Mouse (Mus musculus): ENCODE results near the gene Slc25a21. TPM values are rescaled to one million over a fixed set of nuclear protein-coding genes. Genes with fewer than 3 reads are reported as not detected.

The Slc25a21 gene
- polyA plus RNA-seq, 1 experiment = not detected

DNA sequence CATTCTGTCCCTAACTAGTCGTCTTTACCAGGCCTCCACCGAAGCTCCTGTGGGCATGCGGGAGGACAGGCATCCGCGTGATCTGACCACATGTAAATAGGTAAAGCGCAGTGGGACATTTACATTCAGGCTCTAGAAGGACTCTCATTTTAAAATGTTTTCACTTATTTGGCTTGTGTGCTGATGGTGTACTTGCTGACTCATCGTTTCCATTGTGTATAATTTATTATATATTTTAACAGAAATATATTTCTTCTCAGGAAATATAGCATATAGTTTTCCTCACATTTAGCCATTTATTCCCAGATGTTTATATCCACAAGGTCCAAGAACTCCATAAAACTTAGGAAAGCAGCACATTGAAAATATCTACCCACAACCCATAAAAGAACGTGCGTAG is 526.5 kb downstream of the Slc25a21 start:
- Histone ChIP-seq H3K27ac (ENCODE audit: insufficient read depth, low read depth, low read length) (no peak overlapping the region), H3K4me3 (ENCODE audit: insufficient read depth, low read length) (no peak overlapping the region), H3K4me1 (ENCODE audit: control insufficient read depth, insufficient read depth, low read length) (no peaks in the 10 kb centered on the region)
- no peak for TF ChIP-seq CTCF (IDR thresholded peaks at IDR 0.05; ENCODE audit: low read depth, low read length)
- no peak for TF ChIP-seq POLR2A (IDR thresholded peaks at IDR 0.05; ENCODE audit: borderline replicate concordance, low read depth, low read length)

DNA sequence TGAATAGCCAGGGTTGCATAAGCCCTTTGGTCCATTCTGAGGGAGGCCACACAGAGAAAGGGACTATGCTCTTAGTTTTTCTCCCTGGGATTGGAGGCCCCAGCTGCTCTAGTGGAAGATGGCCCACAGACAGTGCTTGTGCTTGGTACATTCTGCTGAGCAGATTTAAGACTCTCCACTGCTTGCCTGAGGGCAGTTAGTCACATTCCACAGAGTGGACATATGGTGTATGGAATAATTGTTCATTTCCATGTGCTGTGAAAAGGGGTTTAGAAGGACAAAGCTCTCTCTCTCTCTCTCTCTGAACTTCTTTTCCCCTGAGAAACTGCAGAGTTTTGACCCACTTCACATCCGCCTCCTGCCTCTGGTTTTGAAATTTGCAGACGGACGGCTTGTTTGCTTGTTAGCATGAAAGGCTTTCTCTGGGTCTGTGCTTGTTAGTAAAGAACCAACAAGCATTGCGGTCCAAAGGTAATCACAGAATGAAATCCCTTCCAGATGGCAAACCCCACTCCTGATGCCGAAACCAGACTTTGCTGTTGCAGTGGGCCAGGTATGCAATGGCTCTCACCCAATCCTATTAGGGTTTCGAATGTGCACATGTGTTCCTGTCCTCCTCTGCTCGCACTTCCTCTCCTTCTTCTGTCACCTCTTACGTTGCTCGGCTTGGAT is 527.7 kb downstream of the Slc25a21 start:
- H3K27ac ChIP-seq (ENCODE audit: insufficient read depth, low read depth, low read length) = no peak overlapping the region

More for the DNA sequence above, 527.7 kb downstream of the Slc25a21 start:
- Histone ChIP-seq H3K4me1 (ENCODE audit: control insufficient read depth, insufficient read depth, low read length) (no peaks in the 10 kb centered on the region), H3K4me3 (ENCODE audit: insufficient read depth, low read length) (no peak overlapping the region)
- TF ChIP-seq POLR2A (IDR thresholded peaks at IDR 0.05; ENCODE audit: borderline replicate concordance, low read depth, low read length) (no peak), CTCF (IDR thresholded peaks at IDR 0.05; ENCODE audit: low read depth, low read length) (no peak)

Other genes starting within 250 kb of the Slc25a21 start
- gene Prps1l3, start 32.9 kb upstream of the Slc25a21 start, polyA plus RNA-seq (2012; ENCODE audit: insufficient read depth, insufficient read length, missing spikeins) = 7.9 and 12.5 TPM in 2 replicates
- 1.6 and 1.7 TPM in 2 replicates for gene Mipol1, start 33.0 kb upstream of the Slc25a21 start, polyA plus RNA-seq (2012; ENCODE audit: insufficient read depth, insufficient read length, missing spikeins)